Mouse (Mus musculus) ES-Bruce4 (cell line): ENCODE results near the gene Arid1b. TPM values are rescaled to one million over a fixed set of nuclear protein-coding genes. Genes with fewer than 3 reads are reported as not detected.

Source experiments
- H3K27ac ChIP-seq: 2 replicates; pipeline ENCODE4 v1.5.1; 2012; ENCODE audit warnings: low read length, inconsistent platforms; ENCODE audit not compliant: insufficient read depth
- H3K27me3 ChIP-seq: 2 replicates; pipeline ENCODE4 v1.6.1; 2012; ENCODE audit warnings: mild to moderate bottlenecking, low read length, inconsistent platforms; ENCODE audit not compliant: control insufficient read depth, poor library complexity, insufficient read depth, severe bottlenecking
- H3K36me3 ChIP-seq: 2 replicates; pipeline ENCODE4 v1.6.1; 2012; ENCODE audit warnings: inconsistent platforms, mild to moderate bottlenecking, low read length, moderate library complexity; ENCODE audit not compliant: control insufficient read depth, poor library complexity, insufficient read depth, severe bottlenecking
- H3K4me1 ChIP-seq: one replicate; pipeline ENCODE4 v1.8.1; 2011; ENCODE audit warnings: low read length; ENCODE audit not compliant: control insufficient read depth, insufficient read depth
- H3K4me3 ChIP-seq: 2 replicates; pipeline ENCODE4 v1.5.1; 2011; ENCODE audit warnings: low read depth, mild to moderate bottlenecking, low read length
- H3K9ac ChIP-seq: 2 replicates; pipeline ENCODE4 v1.6.1; 2012; ENCODE audit warnings: low read depth, mild to moderate bottlenecking, inconsistent platforms; ENCODE audit not compliant: poor library complexity, severe bottlenecking
- H3K9me3 ChIP-seq: replicated peaks from 2 replicates; pipeline ENCODE4 v1.6.1; 2012; ENCODE audit warnings: mild to moderate bottlenecking, low read length, inconsistent platforms; ENCODE audit not compliant: control insufficient read depth, poor library complexity, insufficient read depth, severe bottlenecking
- CTCF ChIP-seq: IDR thresholded peaks from one replicate; pipeline ENCODE4 v1.8.1; 2011; ENCODE audit warnings: low read depth, low read length
- EP300 ChIP-seq: IDR thresholded peaks from 2 replicates; pipeline ENCODE4 v1.6.1; 2011; ENCODE audit warnings: low read depth, low read length; ENCODE audit not compliant: insufficient read depth
- POLR2A ChIP-seq: IDR thresholded peaks from one replicate; pipeline ENCODE4 v1.8.1; 2011; ENCODE audit warnings: low read length; ENCODE audit not compliant: insufficient read depth
- polyA plus RNA-seq: library from polyadenylated mRNA; stranded (reverse); fragments of >200 nt; gene quantifications from 2 replicates; pipeline ENCODE4 v1.2.4, GENCODE M21; 2011; ENCODE audit warnings: low read depth; ENCODE audit not compliant: missing spikeins, insufficient read depth, insufficient read length

Arid1b gene
- polyA plus RNA-seq, 1 experiment = 20.4 TPM

DNA sequence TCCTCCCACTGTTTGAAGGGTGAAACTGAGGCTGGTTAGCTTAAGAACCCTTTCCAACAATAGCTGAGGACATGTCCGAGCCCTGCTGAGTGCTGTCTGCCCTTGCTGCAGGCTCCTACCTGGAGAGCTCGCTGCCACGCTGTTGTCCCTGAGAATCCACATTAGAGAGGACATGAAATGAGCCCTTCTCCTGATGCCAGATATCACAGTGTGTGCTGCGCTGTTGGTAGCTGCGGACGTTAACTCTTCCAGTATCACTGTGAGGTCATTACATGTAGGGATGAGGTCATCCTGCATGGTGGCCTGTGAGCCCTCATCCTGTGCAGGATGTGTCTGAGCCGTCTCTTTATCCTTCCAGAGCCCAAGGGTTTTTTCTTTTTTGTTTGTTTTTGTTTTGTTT, 235.9 kb downstream of the Arid1b start:
- no peaks in the 10 kb centered on the region for H3K36me3 ChIP-seq
- no peak overlapping the region for H3K9ac ChIP-seq
- H3K4me3 ChIP-seq = no peak overlapping the region
- H3K9me3 ChIP-seq = no peaks in the 10 kb centered on the region
- no peaks in the 10 kb centered on the region for H3K4me1 ChIP-seq
- TF ChIP-seq POLR2A (no peak), CTCF (no peak), EP300 (no peak)
- no peaks in the 10 kb centered on the region for H3K27me3 ChIP-seq
- H3K27ac ChIP-seq = no peak overlapping the region

DNA sequence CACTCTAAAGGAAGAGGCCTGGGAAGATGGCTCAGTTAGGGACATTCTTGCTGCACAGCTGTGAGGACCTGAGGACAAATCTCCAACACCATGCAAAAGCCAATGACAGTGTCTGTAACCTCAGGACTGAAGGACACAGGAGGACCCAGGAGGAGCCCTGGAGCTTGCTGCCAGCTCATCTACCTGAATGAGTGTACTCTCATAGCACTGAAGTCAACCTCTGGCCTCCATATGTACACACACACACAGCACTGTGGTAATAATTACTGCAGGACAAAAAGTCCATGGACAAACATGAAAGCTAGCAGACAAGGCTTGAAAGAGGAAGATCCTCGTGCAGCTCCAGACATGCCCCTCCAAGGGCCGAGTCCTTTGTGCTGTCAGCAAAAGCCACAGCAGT, 238.0 kb downstream of the Arid1b start:
- no peaks in the 10 kb centered on the region for H3K27me3 ChIP-seq
- H3K4me1 ChIP-seq = no peaks in the 10 kb centered on the region
- H3K4me3 ChIP-seq = no peak overlapping the region
- H3K36me3 ChIP-seq = no peaks in the 10 kb centered on the region
- no peak overlapping the region for H3K27ac ChIP-seq
- no peak overlapping the region for H3K9ac ChIP-seq
- TF ChIP-seq EP300 (no peak), CTCF (no peak), POLR2A (no peak)
- H3K9me3 ChIP-seq = no peaks in the 10 kb centered on the region

DNA sequence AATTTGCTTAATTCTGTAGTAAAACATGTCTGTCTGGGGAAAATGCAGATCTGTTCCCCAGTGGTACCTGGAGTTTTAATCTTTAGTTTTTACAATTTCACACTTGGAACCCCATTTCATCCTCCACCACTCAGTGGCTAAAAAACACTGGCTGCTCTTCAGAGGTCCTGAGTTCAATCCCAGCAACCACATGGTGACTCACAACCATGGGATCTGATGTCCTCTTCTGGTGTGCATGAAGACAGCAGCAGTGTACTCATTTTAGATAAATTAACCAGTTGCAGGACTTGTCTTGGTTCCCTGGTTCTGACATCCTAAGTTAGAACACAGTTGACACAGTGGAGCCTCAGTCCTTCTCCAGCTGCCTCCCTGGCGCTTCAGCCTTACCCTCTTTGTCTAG, 239.9 kb downstream of the Arid1b start:
- Histone ChIP-seq H3K27me3 (no peaks in the 10 kb centered on the region), H3K4me1 (no peaks in the 10 kb centered on the region), H3K9ac (no peak overlapping the region)

DNA sequence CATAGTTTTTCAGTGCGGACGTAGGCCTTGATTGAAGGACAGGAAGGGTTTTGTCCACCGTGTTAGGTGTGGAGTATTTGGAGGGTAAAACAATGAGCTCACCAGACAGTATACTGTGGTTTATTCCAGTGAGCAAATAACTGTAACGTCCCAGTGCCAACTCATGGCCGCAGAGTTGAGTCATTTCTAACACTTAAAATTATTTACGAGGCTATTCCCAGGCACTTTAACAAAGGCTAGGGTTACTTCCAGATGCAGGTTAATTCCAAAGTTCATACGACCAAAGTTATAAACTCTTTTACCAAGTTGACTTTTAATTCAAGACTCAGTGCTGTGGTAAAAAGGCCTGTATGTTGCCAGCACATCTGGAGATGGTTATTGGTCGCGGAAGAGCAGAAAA, 240.9 kb downstream of the Arid1b start:
- Histone ChIP-seq H3K36me3 (no peaks in the 10 kb centered on the region), H3K4me3 (no peak overlapping the region), H3K27me3 (no peaks in the 10 kb centered on the region), H3K4me1 (no peaks in the 10 kb centered on the region), H3K9me3 (no peaks in the 10 kb centered on the region), H3K9ac (no peak overlapping the region), H3K27ac (no peak overlapping the region)
- TF ChIP-seq EP300 (no peak), POLR2A (no peak), CTCF (no peak)

More for the DNA sequence above, 239.9 kb downstream of the Arid1b start:
- Histone ChIP-seq H3K4me3 (no peak overlapping the region), H3K36me3 (no peaks in the 10 kb centered on the region), H3K9me3 (no peaks in the 10 kb centered on the region), H3K27ac (no peak overlapping the region)
- TF ChIP-seq CTCF (no peak), EP300 (no peak), POLR2A (no peak)

DNA sequence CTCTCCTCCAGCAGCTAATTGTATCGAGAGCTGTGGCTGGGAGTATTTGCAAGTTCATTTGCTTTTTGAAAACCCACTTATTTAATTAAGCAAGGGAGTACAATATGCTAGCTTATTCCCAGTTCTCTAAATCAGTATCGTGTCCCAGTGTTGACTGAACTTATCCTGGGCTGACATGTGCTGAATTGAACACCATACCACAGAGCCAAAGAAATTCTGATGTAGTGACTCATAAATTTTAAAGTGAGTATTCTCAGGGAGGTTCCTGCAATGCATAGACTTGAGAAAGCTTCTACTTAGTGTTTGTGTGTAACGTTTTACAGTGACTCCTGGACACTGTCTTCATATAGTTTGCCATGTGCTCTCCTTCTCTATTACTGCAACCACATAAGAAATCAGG, 243.6 kb downstream of the Arid1b start:
- Histone ChIP-seq H3K27me3 (no peaks in the 10 kb centered on the region), H3K36me3 (no peaks in the 10 kb centered on the region), H3K27ac (no peak overlapping the region), H3K9ac (no peak overlapping the region), H3K4me1 (no peaks in the 10 kb centered on the region), H3K4me3 (no peak overlapping the region), H3K9me3 (no peaks in the 10 kb centered on the region)
- TF ChIP-seq EP300 (no peak), POLR2A (no peak), CTCF (no peak)

DNA sequence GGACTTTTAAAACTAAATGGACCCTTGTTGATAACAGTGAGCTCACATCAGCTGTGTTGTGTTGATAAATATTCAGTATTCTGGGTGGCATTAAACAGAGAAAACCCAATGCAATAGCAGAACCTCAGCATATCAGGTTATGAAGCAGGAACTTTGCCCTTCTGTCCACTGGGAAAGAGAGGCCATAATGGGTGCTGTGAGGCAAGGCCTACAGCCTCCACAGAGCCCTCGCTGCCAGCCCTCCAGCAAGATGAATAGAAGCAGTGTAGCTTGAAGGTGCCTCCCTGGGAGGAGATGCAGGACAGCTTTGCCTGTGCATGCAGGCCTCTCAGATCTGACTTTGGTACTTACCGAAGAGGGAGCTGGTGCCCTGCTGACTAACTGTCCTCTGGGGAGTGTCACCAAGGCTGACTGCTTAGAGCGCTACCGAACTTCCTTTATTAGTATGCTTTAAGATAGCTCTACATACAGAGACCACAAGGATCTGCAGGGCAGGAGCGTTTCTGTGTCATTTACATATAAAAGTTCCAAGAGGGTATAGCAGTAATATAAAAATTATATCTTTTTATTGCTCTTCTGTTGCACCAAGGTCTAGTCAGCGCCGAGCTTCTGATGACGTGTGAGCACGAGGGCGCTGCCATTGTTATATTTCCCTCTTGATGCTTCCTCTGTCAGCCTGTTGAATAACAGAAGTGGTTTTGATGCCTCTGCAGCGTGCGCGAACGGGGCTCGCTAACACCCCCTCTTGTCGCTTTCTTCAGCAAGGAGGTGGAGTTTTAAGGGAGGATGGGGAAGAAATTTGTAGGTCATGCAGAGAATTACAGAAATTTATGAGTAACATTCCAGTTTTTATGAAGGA, 244.5 kb downstream of the Arid1b start:
- no peak overlapping the region for H3K4me3 ChIP-seq
- H3K9me3 ChIP-seq = no peaks in the 10 kb centered on the region
- no peaks in the 10 kb centered on the region for H3K36me3 ChIP-seq
- no peak overlapping the region for H3K27ac ChIP-seq
- H3K9ac ChIP-seq = no peak overlapping the region
- H3K27me3 ChIP-seq = no peaks in the 10 kb centered on the region
- TF ChIP-seq EP300 (no peak), POLR2A (no peak), CTCF (no peak)
- no peaks in the 10 kb centered on the region for H3K4me1 ChIP-seq
